Comparison of ENCODE assay signal across 9 mouse cellular contexts in the genomic region with DNA sequence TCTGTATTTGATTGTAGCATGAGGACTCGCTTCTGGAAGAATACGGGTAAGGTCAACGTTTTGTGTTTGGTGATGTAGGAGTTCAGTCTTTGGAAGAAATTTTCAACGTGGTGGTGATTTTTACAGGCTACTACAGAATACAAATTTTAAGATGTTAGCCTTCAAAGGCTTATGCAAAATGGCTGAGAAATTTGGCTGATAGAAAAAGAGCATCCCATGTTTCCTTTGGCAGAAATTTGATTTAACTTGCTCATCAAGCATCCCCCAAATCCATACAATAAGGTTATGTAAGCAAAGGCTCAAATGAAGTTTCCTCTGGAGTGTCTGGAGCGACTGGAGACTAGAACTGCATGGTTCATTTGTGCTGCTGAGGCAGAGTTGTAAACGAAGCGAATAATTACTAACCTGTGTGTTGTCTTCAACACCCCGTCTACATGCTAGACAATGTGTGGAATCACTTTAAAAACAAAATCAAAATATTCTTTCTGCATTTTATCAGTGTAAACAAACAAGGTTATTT. TPM values are rescaled to one million over a fixed set of nuclear protein-coding genes. Genes with fewer than 3 reads are reported as not detected.
DNase-seq lines count a peak whose midpoint lies in the region; ATAC-seq and TF ChIP-seq lines count a peak whose summit lies in the region.
"Had no signal": no experiment of that assay in that cellular context is flagged by ENCODE, and none has a peak within 500 bp of the region (broad histone marks: within the 10 kb centered on the region; RNA-seq: fewer than 3 reads in every experiment).

No protein-coding gene starts in this region.

- ATAC-seq in heart, postnatal 0 days (ENCODE audit: insufficient read depth, low read depth): no peak
- no peak for ATAC-seq in midbrain, embryonic 11.5 days (ENCODE audit: low FRiP score)

- H3K27me3 ChIP-seq in heart, embryonic 10.5 days (ENCODE audit: insufficient read depth, poor library complexity, severe bottlenecking): no peaks in the 10 kb centered on the region
- H3K27me3 ChIP-seq in heart, postnatal 0 days (ENCODE audit: control insufficient read depth, insufficient read depth, low read length): no peaks in the 10 kb centered on the region
- H3K27me3 ChIP-seq in midbrain, embryonic 11.5 days (ENCODE audit: control insufficient read depth, insufficient read depth, low read length): no peaks in the 10 kb centered on the region
- H3K27me3 ChIP-seq: Patski had no signal

- H3K27ac ChIP-seq in heart, embryonic 10.5 days: peak overlapping the region; percentile 94; the same call in 1 of the 2 replicates
- H3K27ac ChIP-seq in ES-E14 (ENCODE audit: insufficient read depth, low read depth, low read length, poor library complexity, severe bottlenecking): no peak overlapping the region; the same call in 1 of the 2 replicates
- peak overlapping the region; percentile 99; the same call in 1 of the 2 replicates for H3K27ac ChIP-seq in heart, postnatal 0 days (ENCODE audit: low read depth)
- H3K27ac ChIP-seq in midbrain, embryonic 11.5 days (ENCODE audit: low read depth, low read length): no peak overlapping the region

- peak overlapping the region; percentile 87 for H3K4me3 ChIP-seq in heart, embryonic 10.5 days
- H3K4me3 ChIP-seq in ES-E14 (ENCODE audit: insufficient read depth in 1 of 2, low read depth in 1 of 2, low read length in 2 of 2, poor library complexity in 1 of 2, severe bottlenecking in 1 of 2): peak overlapping the region; percentile 69 to 83
- H3K4me3 ChIP-seq in heart, postnatal 0 days (ENCODE audit: low read depth, low read length): peak overlapping the region; percentile 62
- peak overlapping the region; percentile 79 for H3K4me3 ChIP-seq in midbrain, embryonic 11.5 days (ENCODE audit: low read depth, low read length)

- no peaks in the 10 kb centered on the region for H3K9me3 ChIP-seq in heart, embryonic 10.5 days
- no peaks in the 10 kb centered on the region for H3K9me3 ChIP-seq in ES-E14 (ENCODE audit: control insufficient read depth, insufficient read depth, low read depth, low read length)
- H3K9me3 ChIP-seq in heart, postnatal 0 days (replicated peaks; ENCODE audit: control insufficient read depth, low read length): no peaks in the 10 kb centered on the region
- H3K9me3 ChIP-seq in midbrain, embryonic 11.5 days (ENCODE audit: control insufficient read depth, low read length): no peaks in the 10 kb centered on the region

- TF ChIP-seq CTCF in heart, postnatal 0 days (IDR thresholded peaks at IDR 0.05; ENCODE audit: low read depth): no peak

- 51% methylated on average over 8 of the region's 8 CpGs for WGBS in heart, embryonic 10.5 days
- WGBS in heart, postnatal 0 days: 33% methylated on average over 8 of the region's 8 CpGs
- 37% methylated on average over 8 of the region's 8 CpGs for WGBS in midbrain, embryonic 11.5 days

- H3K4me1 ChIP-seq in heart, embryonic 10.5 days: peaks cover 9% of the 10 kb centered on the region; the same call in 1 of the 2 replicates
- peaks cover 0 to 8% of the 10 kb centered on the region in 2 experiments; a peak in 2 of 4 replicates for H3K4me1 ChIP-seq in ES-E14 (ENCODE audit: control insufficient read depth in 2 of 2, insufficient read depth in 2 of 2, low read length in 2 of 2, poor library complexity in 1 of 2)
- H3K4me1 ChIP-seq in heart, postnatal 0 days (ENCODE audit: control insufficient read depth, insufficient read depth): peaks cover 9% of the 10 kb centered on the region; the same call in 1 of the 2 replicates
- no peaks in the 10 kb centered on the region for H3K4me1 ChIP-seq in midbrain, embryonic 11.5 days (ENCODE audit: control insufficient read depth, insufficient read depth, low read length)

- no peak for DNase-seq in heart, embryonic 10.5 days (ENCODE audit: low spot score)
- DNase-seq in heart, adult 9 months (ENCODE audit: low spot score in 2 of 2): no peak
- no peak for DNase-seq in ES-E14 (ENCODE audit: low read depth, low spot score)
- no peak for DNase-seq in heart, postnatal 0 days (ENCODE audit: low spot score)
- peak; percentile 88 for DNase-seq in midbrain, embryonic 11.5 days (ENCODE audit: low spot score, missing footprints)
- no peak for DNase-seq in natural killer cell, adult 2 months (ENCODE audit: low spot score in 2 of 2)
- no peak for DNase-seq in adrenal gland, postnatal 4 days (ENCODE audit: low spot score in 2 of 2)
- DNase-seq in frontal cortex, postnatal 14 days (ENCODE audit: low spot score in 2 of 2): no peak

- in situ Hi-C loops in ES-E14 (cut with MboI; ENCODE audit: low sequenced_read_pairs in 2 of 2, unreplicated experiment in 2 of 2): no loop called here

- peak overlapping the region; percentile 95 for H3K4me2 ChIP-seq in heart, postnatal 0 days (ENCODE audit: low read depth, low read length)
- H3K4me2 ChIP-seq in midbrain, embryonic 11.5 days: peak overlapping the region; percentile 89

- no peak for TF ChIP-seq EP300 in heart, postnatal 0 days (IDR thresholded peaks at IDR 0.05; ENCODE audit: low read depth)

- peak overlapping the region; percentile 61; the same call in 1 of the 2 replicates for H3K9ac ChIP-seq in ES-E14 (ENCODE audit: insufficient read depth, low read depth, low read length, poor library complexity, severe bottlenecking)
- peak overlapping the region; percentile 88 for H3K9ac ChIP-seq in heart, postnatal 0 days (replicated peaks; ENCODE audit: low read depth, low read length)
- H3K9ac ChIP-seq in midbrain, embryonic 11.5 days (ENCODE audit: low read length): peak overlapping the region; percentile 86; the same call in 1 of the 2 replicates

- H3K36me3 ChIP-seq in heart, embryonic 10.5 days: no peaks in the 10 kb centered on the region
- no peaks in the 10 kb centered on the region for H3K36me3 ChIP-seq in ES-E14 (ENCODE audit: control insufficient read depth, insufficient read depth, low read length, poor library complexity, severe bottlenecking)
- H3K36me3 ChIP-seq in heart, postnatal 0 days (replicated peaks; ENCODE audit: control insufficient read depth, insufficient read depth, low read length): no peaks in the 10 kb centered on the region
- H3K36me3 ChIP-seq in midbrain, embryonic 11.5 days (ENCODE audit: control insufficient read depth, insufficient read depth, low read length): no peaks in the 10 kb centered on the region

TF ChIP-seq in ES-E14, 5 proteins besides CTCF, POLR2A, EP300 and RAD21:
- TF ChIP-seq MAFK (IDR thresholded peaks at IDR 0.05; ENCODE audit: insufficient read depth, low read depth, low read length): no peak
- TF ChIP-seq CHD2 (IDR thresholded peaks at IDR 0.05; ENCODE audit: low read depth, low read length): no peak
- no peak for TF ChIP-seq ZNF384 (IDR thresholded peaks at IDR 0.05; ENCODE audit: low read depth, low read length)
- no peak for TF ChIP-seq HCFC1 (IDR thresholded peaks at IDR 0.05; ENCODE audit: borderline replicate concordance, insufficient read depth, low read length)
- no peak for TF ChIP-seq ZC3H11A (IDR thresholded peaks at IDR 0.05; ENCODE audit: borderline replicate concordance, low read depth, low read length)

RNA-seq across cellular contexts. Expression of a gene that starts 1.5 kb away (rescaled TPM):
- polyA plus RNA-seq in heart, embryonic 10.5 days (2016; fragmentation: Nextera tagmentation; extraction: Ambion mirVana): 13.4 and 22.9 TPM in 2 replicates
- 24.9 and 31.2 TPM in 2 replicates for total RNA-seq in ES-E14 (2012; rRNA removed)
- total RNA-seq in heart, postnatal 0 days (2014; rRNA removed; ENCODE audit: low replicate concordance): 52.0 and 56.4 TPM in 2 replicates
- 10.8 and 11.2 TPM in 2 replicates for polyA plus RNA-seq in heart, postnatal 0 days (2015; fragmentation: Nextera tagmentation; extraction: Ambion mirVana)
- polyA plus RNA-seq in midbrain, embryonic 11.5 days (2014; fragmentation: Nextera tagmentation; extraction: Ambion mirVana): 39.4 and 44.2 TPM in 2 replicates
- 10 to 100 TPM; 24.4 to 25.9 TPM for total RNA-seq in adrenal gland, postnatal 4 days (2021)

Comparison
In these comparisons a context has a peak if more than half of its experiments do, and no peak if none do; other contexts are left out.
1. H3K27ac ChIP-seq: peak in heart, embryonic 10.5 days (single experiment) and heart, postnatal 0 days (single experiment); none in ES-E14 (single experiment) and midbrain, embryonic 11.5 days (single experiment).
2. Peak in every context shown above with its lines, with median percentiles within 50 percentile points of each other: H3K4me3 ChIP-seq and H3K9ac ChIP-seq.